22 mouse cellular contexts compared by ENCODE assay signal in the genomic region with DNA sequence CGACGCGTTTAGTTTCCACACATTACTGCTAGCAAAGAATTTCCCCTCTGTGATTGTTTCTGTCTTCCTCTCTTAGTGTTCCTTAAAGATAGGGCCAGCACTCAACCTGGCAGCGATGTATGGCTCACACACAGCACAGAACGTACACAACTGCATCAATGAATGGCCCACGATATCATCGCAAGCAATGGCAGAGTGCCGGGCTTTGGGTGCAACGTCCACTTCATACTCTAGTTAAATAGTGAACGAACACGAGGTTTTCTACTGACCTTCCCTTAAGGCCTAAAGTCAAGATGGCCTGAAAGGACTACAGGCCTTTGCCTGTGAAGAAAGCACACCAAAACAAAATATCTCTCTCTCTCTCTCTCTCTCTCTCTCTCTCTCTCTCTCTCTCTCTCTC.
"Had no signal": no experiment of that assay in that cellular context is flagged by ENCODE, and none has a peak within 500 bp of the region (broad histone marks: within the 10 kb centered on the region; RNA-seq: fewer than 3 reads in every experiment).

No protein-coding gene starts in this region.

- ATAC-seq: intestine, postnatal 0 days; liver, postnatal 0 days; lung, postnatal 0 days; midbrain, embryonic 13.5 days; midbrain, embryonic 16.5 days had no signal

- H3K4me2 ChIP-seq: limb, embryonic 13.5 days; liver, embryonic 11.5 days; lung, embryonic 14.5 days; midbrain, embryonic 13.5 days; neural tube, embryonic 13.5 days; stomach, embryonic 15.5 days had no signal

- H3K27ac ChIP-seq: layer of hippocampus, adult 2 months; limb, embryonic 10.5 days; limb, embryonic 13.5 days; liver, embryonic 14.5 days; macrophage; midbrain, embryonic 13.5 days; neural tube, embryonic 13.5 days; stomach, embryonic 15.5 days had no signal

- DNase-seq: layer of hippocampus, adult 9-11 months; liver, postnatal 0 days; lung, embryonic 14.5 days; retina, postnatal 1 day; right cerebral cortex, postnatal 25 days; spleen, adult 18-20 months; thymus, adult 2 months; thymus, postnatal 14 days; thymus, postnatal 4 days had no signal

- H3K9ac ChIP-seq: limb, embryonic 13.5 days; liver, embryonic 14.5 days; liver, postnatal 0 days; lung, embryonic 14.5 days; midbrain, embryonic 13.5 days; neural tube, embryonic 13.5 days; stomach, embryonic 15.5 days had no signal

- H3K36me3 ChIP-seq: limb, embryonic 10.5 days; limb, embryonic 13.5 days; midbrain, embryonic 13.5 days; neural tube, embryonic 13.5 days; stomach, embryonic 15.5 days had no signal

- H3K27me3 ChIP-seq: limb, embryonic 13.5 days; midbrain, embryonic 13.5 days; neural tube, embryonic 13.5 days; stomach, embryonic 15.5 days had no signal

- H3K9me3 ChIP-seq: limb, embryonic 10.5 days; limb, embryonic 13.5 days; midbrain, embryonic 13.5 days; neural tube, embryonic 13.5 days; stomach, embryonic 15.5 days had no signal

- H3K4me3 ChIP-seq: layer of hippocampus, adult 2 months; limb, embryonic 10.5 days; limb, embryonic 13.5 days; midbrain, embryonic 13.5 days; myocyte; neural tube, embryonic 13.5 days; stomach, embryonic 15.5 days had no signal

- H3K4me1 ChIP-seq: midbrain, embryonic 13.5 days; neural tube, embryonic 13.5 days; stomach, embryonic 15.5 days had no signal
